Mouse (Mus musculus) retina, embryonic 14.5 days (tissue): Measurements from ENCODE around the gene Adipor2.

Source experiments
- DNase-seq: peaks from one replicate; pipeline ENCODE4 v3.0.0-alpha.2; 2015; ENCODE audit warnings: low spot score

The Adipor2 gene

DNA sequence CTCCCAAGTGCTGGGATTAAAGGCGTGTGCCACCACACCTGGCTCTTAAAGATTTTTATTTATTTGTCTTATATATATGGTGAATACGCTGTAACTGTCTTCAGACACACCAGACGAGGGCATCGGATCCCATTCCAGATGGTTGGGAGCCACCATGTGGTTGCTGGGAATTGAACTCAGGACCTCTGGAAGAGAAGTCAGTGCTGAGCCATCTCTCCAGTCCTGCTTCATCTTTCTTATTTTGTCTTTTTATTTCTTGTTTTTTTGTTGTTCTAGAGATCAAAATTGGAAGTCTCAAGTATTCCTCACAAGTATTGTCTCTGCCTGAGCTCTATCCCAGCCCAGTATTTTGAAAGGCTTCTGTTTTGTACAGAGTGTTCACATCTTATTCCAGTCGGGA lies 2.9 kb upstream of the Adipor2 start:
- DNase-seq, result no peak

DNA sequence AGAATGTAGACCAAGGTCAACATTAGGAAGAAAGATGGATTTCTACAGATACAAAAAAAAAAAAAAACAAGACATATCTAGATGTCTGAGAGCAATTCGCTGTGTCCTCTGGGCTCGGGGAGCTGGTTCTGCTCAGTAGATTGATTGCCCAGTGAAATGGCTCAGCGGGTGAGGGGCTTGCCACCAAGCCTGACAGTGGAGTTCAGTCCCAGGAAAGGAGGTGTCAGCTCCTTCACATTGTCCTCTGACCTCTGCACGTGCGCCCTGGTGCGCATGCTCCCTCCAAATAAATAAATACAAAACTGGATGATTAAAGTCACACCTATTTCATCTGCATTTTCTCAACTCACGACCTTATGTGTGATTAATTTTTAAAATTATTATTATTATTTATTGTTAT lies 1.9 kb upstream of the Adipor2 start:
- no peak for DNase-seq

DNA sequence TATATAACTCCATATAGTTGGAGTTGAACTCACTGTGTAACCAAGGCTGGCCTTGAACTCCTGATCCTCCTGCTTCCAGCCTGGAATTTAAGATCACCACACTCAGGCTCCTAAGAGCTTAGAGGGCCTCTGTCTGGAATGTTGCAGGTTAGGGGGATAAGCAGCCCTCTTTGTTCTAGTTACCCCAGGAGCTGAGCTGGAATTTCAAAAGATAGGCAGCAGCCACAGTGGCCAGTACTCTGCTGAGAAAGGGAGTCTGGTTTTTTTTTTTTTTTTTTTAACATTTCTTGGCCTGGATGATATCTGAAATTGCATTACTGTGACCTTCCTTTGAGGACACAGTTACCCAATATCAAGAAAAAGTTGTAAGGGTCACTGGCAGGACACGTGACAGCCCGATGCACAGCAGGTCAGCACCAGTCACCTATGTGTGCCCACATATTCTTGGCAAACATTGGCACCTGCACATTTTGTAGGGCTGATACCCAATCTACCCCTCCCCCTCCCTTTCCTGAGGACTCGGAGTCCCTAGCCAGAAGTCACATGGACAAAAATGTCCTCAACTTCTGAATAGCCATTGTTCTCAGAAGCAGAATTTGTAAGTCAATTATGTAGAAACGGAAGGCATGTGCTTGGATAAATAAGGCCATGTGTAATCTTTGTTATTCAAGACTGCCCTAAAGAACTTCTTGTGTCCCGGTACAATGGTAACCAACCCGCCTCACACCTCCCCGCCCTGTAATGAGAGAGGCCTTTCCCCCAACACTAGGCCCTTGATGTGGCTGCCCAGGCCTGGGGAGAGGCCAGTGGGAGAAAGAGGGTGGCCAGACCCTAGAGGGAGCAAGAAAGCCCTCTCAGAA lies 1.1 kb upstream of the Adipor2 start:
- no peak for DNase-seq

DNA sequence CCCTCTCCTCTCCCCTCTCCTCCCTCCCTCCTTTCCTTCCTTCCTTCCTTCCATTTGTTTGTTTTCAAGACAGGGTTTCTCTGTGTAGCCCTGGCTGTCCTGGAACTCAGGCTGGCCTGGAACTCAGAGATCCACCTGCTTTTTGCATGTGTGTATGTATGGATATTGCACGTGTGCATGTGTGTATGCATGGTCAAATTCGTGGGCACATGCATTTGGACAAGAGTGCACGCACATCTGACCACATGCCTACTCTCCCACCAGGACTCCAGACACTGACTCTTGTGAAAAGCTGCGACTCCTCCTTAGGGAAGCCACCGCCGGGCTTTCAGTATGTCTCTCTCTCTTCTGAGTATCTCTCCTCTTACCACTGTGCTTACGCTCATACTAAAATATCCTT lies 317 bp upstream of the Adipor2 start:
- no peak for DNase-seq

DNA sequence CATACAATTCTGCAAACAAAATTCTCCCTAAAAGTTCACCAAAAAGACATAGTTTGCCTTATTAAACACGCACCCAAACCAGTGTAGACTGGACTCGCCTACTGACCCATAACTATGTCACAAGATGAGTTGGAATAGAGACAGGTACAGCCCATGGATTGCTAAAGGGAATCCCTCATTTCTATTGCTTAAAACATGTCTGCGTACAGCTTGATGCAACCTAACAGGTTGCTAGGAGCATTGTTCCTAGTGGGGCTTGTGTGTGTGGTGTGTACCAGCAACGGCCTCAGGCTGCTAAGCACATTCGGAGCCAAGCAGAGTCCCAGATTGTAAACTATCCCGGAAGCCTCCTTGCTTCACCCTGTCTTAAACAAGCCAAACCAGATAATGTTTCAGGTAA lies 861 bp downstream of the Adipor2 start:
- DNase-seq, result no peak

DNA sequence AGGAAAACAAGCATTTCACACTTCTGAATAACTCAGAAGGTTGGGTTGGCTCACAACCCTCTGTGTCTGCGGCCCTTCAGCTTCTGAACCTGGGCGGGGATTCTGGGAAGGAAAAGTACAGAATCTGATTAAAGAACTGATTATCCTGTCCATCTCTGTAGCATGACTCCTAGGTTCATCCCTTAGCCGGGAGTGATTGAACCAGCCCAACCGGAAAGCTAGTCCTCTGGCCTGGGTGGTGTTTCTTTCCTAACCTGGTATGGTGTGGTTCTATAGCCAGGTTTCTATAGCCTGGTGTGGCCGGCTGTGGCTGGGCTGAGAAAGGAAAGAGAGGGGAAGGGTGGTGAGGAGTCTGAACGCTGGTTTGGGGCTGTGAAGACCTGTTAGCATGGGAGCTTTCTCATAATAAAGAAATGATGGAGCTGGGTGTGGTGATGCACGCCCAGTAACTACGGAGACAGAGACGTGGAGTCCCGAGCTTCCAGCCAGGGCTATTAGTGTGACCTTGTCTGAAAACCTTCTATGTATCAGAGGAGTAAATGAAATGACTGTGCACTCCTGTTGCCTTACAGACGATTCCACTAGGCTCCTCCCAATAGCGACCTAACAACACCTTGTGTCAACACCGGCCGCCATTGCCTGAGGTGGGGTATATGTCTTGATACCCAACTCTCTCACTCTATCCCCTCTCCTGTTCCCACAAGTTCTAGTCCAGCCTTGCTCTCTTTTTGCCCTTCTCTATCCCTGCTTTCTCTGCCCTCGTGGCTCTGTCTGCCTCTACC lies 3.1 kb downstream of the Adipor2 start:
- DNase-seq, result no peak

DNA sequence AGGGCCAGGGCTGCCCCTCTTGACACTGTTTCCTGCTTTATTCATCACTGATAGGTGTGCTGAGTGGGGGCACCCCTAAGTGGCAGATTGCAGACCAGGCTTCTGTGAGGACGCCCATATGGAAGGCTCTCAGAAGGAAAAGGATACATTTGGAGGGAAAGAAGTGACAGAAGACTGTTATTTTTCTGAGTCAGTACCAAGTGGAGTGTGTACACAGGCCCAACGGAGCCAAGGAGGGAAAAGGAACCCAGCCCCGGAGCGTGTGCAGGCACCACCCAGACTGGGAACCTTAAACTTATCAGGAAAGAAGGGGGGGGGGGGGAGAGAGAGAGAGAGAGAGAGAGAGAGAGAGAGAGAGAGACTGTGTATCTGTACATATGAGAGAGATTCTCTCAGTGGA lies 4.9 kb downstream of the Adipor2 start:
- no peak for DNase-seq

DNA sequence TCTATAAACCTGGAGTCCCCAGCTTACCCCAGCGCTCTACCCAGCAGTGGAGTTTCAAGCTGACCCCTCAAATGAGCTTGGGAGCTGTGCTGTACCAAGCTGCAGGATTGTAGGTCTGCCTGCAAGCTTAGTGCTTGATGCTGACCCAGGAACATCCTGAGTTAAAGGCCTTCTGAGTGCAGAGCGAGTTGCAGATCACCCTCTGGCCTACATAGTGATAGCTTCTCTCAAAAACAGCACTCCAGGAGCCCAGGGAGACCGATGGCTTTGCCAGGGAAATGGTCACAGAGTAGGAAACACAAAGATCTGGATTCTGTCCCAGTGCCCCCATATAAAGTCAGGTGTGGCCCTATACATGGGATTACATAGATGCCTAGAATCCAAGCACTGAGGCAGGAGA lies 6.0 kb downstream of the Adipor2 start:
- no peak for DNase-seq

DNA sequence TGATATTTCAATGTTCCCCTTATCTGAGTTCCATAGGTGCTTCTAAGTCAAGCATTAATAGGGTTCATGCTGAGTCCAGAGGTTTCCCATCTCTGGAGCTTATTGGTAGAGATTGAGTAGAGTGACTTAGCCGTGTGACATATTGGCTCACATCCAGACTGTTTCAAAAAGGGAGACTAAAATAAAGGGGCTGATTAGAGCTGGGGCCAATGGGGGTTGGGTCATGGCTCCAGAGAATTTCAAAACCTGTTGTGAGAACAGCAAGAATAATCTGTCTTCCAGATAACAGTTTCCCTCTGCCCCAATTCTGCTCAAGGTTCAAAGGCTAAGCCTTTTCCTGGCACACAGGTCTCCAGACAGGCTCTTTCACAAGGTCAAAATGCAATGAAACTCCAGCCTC lies 7.7 kb downstream of the Adipor2 start:
- DNase-seq, result no peak

DNA sequence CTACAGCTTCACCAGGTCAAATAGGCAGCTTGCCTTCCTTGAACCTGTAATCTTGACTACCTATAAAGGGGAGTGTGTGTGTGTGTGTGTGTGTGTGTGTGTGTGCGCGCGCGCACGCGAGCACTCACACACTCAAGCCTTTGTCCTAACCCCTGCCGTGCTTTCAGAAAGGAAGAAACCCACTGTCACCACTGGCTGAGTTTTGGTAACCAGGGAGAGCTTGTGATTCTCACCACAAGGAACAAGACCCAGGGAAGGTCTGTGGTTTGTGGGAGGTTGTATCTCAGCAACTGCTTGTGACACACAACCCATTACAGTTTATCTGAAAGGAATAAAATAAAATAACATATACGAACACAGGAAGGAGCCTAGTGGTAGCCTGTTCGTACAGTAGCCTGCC lies 8.9 kb downstream of the Adipor2 start:
- DNase-seq, result no peak

DNA sequence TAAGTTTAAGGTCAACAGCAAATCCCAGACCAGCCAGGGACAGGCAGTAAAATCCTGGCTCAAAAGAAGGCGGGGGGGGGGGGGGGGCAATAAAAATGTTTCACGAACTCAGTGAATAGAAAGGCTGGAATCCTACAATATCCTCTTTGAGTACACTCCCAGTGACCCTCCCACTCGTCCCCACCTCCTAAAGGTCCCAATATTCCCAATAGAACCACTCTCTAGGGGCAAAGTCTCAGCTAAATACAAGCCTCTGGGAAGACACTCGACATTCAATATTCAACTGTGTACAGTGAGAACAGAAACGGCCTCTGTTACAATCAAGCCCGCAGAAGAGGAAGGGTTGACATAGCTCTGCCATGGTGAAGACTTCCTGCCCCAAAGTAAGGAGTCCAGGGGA lies 9.7 kb downstream of the Adipor2 start:
- no peak for DNase-seq

DNA sequence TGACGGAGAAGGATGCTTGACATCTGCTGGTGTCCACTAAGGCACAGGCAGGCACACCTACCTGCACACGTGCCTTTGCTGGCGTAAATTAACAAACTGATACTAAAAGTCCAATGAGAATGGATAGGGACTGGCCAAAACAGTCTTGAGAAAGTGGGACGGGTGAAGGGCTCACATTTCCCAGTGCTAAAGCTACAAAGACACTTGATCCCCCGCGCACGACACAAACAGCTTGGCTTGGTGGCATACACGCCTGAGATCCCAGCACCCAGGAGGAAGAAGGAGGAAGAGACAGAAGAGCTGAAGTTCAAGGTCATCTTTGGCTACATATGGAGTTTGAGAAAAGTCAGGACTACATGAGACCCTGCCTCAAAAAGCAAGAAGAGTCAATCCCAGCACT lies 11.0 kb downstream of the Adipor2 start:
- DNase-seq, result no peak

DNA sequence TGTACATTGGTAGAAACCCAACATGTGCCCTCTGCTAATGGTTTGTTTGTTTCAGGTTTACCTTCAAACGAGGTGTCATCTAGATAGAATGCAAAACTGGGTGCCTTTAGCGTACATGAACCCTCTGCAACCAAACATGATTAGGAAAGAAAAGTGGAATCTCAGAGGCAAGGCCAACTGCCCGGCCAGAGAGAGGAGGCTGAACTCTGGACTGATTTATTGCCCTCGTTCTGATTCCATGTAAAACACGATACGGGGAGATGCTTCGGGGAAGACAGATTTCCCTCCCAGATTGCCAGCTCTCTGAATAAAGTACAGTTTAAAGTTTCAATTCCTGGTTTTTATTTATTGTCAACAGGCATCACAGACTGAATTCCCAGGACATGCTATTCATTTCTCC lies 12.2 kb downstream of the Adipor2 start:
- DNase-seq, result no peak

DNA sequence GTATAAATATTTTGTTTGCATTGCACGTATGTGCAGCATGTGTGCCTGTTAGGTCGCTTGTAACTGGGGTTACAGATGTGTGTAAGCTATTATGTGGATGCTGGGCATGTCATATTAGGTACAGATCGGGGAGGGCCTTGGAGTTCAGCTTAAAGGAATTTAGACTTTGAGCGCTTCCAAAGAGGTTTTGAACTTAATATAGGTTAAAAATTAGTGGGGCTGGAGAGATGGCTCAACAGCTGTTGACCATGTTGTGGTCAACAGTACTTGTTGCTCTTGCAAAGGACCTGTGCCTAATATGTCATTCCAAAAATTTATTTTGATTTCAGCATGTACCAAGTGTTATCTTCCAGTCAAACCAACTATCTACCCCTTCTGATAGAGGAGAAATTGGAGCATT lies 12.7 kb downstream of the Adipor2 start:
- DNase-seq, result no peak

DNA sequence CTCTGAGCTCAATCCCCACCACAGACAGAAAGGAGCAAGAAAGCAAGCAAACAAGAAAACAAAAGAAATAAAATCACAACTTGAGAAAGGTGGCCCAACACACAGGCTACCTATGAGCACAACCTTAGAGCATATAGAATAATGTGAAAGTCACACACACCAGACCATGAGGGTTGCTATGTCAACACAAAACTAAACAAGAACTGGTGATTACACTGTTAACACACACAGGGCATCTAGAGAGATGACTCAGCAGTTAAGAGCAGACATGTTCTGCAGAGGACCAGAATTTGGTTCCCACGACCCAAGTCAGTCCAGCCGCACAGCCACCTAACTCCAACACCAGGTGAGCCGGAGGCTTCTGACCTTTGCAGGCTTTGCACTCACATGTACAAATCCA lies 14.5 kb downstream of the Adipor2 start:
- DNase-seq, result no peak

DNA sequence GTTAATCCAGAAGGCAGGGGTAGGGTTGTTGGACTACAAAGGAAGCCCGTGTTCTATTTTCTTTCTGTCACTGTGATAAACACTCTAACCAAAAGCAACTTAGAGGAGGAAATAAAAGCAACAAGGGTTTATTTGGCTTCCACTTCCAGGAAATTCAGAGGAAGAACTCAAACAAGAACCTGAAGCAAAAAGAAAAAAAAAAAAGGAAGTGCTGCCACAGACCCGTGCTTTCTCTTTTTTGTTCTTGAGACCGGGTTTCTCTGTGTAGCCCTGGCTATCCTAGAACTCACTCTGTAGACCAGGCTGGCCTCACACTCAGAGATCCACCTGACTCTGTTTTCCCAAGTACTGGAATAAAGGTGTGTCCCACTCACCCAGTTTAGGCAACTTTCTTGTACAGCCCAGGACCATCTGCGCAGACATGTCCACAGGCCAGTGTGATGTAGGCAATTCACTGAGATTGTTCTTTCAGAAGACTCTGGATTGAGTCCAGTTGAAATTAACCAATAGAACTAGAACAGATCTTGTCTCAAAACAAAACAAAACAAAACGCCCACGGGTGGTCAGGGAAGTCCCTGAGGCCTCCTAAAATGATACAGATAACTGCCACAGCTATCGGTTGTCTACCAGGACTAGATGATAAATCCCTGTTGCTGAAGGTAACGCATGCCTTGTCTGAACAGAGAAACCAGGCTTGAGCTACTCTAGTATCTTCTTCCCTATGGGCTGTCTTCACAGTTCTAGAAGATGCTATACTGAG lies 15.8 kb downstream of the Adipor2 start:
- no peak for DNase-seq

DNA sequence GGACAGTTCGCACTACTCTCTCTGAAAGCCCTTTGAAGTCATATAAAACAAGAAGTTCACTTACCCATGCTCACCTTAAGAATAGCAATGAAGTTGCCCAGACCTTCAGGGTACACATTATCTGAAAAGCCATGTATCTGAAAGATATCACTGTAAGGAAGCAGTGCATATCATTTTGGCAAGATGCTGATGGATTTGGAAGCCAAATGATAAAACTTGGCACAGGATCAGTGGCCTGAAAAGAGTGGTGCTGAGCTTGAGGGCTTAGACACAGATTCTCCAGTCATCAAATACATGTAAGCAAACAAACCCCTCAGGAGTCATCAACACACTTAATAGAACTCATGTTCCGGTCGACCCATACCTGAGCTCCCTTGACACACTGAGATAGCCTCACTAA lies 16.9 kb downstream of the Adipor2 start:
- no peak for DNase-seq

DNA sequence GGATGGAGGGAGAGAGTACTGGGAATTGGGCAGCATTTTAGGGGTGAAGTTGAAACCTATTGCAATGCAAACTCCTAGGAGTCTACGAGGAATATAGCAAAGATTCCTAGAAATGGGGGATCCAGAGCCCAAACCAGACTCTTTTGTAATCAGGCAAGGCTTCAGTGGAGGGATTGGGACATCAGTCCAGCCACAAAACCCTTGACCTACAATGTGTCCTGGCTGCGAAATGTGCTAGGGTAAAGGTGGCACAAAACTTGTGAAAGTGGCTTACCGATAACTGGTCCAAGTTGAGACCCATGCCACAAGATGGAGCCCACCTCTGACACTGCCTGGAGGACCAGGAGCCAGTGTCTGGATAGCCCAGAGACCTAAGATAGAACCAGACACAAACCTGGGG lies 18.1 kb downstream of the Adipor2 start:
- no peak for DNase-seq

DNA sequence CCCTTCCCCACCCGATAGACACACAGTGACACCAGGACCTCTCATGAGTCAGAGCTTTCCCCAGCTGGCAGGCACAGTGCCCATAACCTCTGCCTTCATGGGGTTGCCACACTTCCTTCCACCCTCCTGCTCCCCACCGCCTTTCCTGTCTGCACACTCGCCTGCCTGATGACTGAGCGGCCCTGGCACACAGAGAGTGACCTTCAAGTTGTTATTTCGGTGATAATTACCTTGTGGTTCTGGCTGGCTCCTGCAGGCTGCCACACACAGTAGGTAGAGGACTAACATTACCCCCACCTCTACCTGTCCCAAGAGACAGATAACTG lies 21.2 kb downstream of the Adipor2 start:
- no peak for DNase-seq

DNA sequence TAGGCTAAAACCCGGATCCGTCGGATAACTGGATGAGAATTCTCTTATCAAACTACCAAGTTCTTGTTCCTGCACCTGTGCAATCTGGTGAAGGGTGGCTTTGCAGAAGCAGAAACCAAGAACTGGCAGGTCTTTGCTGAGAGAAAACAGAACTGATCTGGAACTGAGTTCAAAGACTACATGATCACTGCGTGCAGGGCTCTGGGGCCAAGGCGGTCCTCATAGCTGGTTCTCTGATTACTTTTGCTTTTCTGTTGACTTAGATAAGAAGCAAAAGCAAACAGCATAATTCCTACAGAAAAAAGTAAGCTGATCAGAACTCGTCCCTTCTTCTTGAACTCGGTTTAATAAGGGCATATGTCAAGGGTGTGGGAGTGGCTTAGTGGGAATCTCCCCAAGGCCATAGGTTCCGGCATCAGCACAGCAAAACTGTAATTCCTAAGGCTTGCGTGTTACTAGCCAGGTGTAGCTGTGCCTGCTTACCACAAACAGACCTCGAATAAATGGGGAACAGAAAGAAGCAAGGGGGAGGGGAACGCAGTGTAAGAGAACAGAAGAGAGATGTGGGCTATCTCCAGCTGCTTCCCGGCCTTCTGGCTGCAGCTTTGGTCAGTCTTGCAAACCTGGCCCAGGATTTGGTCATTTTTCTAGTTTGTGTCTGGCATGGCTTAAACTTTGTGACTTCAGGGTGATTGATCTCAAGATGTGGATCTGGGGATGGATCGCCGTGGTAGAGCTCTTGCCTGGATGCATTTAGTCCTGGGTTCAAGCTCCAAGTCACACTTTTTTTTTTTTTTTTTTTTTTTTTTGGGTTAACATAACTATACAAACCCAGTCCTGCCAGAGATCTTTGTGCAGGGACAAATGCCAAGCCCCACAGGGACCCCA lies 21.8 kb downstream of the Adipor2 start:
- no peak for DNase-seq

DNA sequence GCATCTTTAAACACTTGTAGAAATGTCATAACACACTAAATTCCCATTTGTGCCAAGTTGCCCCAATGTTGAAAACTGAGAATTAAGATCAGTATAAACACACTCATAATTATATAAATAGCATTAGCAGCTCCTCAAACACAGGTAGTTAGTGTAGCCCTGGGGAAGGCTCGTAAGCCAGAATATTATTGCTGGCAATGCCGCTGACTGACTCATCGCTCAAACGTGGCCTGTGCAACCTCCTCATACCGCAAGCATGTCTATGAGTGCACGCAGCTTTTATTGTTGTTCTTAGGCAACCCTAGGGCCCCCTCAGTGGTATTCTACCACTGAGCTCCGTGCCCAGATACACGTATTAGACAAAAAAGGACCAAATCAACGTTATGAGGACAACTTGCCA lies 24.7 kb downstream of the Adipor2 start:
- no peak for DNase-seq

DNA sequence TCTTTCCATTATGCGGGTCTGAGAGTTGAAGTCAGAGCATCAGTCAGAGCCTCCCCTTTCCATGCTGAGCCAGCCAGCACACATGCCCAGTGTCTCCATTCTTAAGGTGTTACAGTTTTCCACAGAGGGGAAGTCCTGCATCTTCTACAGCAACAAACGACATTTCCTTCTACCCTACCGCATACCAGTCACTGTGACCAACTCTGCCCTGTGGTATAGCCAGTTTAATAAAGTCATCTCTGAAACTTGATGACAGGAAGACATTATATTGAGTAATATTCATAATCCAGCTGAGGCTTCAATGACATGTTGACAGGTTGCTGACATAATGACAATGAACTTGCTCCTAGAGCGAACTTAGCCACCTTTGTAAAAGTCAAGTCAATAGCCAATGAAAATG lies 26.8 kb downstream of the Adipor2 start:
- DNase-seq, result no peak
